Mouse (Mus musculus): ENCODE data around the gene Ndufaf7.

- TF ChIP-seq CTCF (IDR thresholded peaks at IDR 0.05; ENCODE audit: borderline replicate concordance, extremely low read depth, insufficient read depth, insufficient read length) (no peak), POLR2A (IDR thresholded peaks at IDR 0.05; ENCODE audit: borderline replicate concordance, extremely low read depth, insufficient read depth, insufficient read length, poor library complexity, severe bottlenecking) (no peak)
Observed at GRCm38 (mm10) chr17:78889184-78889583, 47.8 kb upstream of the Ndufaf7 start.

Data from brain, embryonic 14.5 days (tissue).